Mouse (Mus musculus) limb, embryonic 12.5 days (tissue): ENCODE data around the gene Rcsd1. TPM values are rescaled to one million over a fixed set of nuclear protein-coding genes. Genes with fewer than 3 reads are reported as not detected.

Experiments
- ATAC-seq: fragments of 200-750 bp; cut with Nextera tagmentation; 2 replicates; pipeline ENCODE4 v1.8.0; 2017; ENCODE audit warnings: low read depth, moderate TSS enrichment; ENCODE audit not compliant: insufficient number of reproducible peaks, insufficient read depth, low FRiP score, low TSS enrichment
- H3K27ac ChIP-seq: fragments of 300-500 bp; sonication (generic); 2 replicates; pipeline ENCODE4 v1.5.1; 2016; ENCODE audit warnings: mild to moderate bottlenecking, moderate library complexity
- H3K27me3 ChIP-seq: fragments of 300-500 bp; sonication (generic); 2 replicates; pipeline ENCODE4 v1.6.1; 2016; ENCODE audit warnings: mild to moderate bottlenecking, moderate library complexity
- H3K36me3 ChIP-seq: fragments of 300-500 bp; sonication (generic); 2 replicates; pipeline ENCODE4 v1.6.1; 2016; ENCODE audit warnings: mild to moderate bottlenecking, moderate library complexity
- H3K4me1 ChIP-seq: fragments of 300-500 bp; sonication (generic); replicated peaks from 2 replicates; pipeline ENCODE4 v1.6.1; 2016
- H3K4me2 ChIP-seq: fragments of 300-500 bp; sonication (generic); 2 replicates; pipeline ENCODE4 v1.6.1; 2016; ENCODE audit warnings: mild to moderate bottlenecking, moderate library complexity
- H3K4me3 ChIP-seq: fragments of 300-500 bp; sonication (generic); replicated peaks from 2 replicates; pipeline ENCODE4 v1.5.1; 2016; ENCODE audit warnings: mild to moderate bottlenecking
- H3K9ac ChIP-seq: fragments of 300-500 bp; sonication (generic); replicated peaks from 2 replicates; pipeline ENCODE4 v1.6.1; 2016; ENCODE audit warnings: mild to moderate bottlenecking, moderate library complexity
- H3K9me3 ChIP-seq: fragments of 300-500 bp; sonication (generic); 2 replicates; pipeline ENCODE4 v1.6.1; 2016; ENCODE audit warnings: mild to moderate bottlenecking, moderate library complexity
- WGBS: fragments of 180-500 bp; shearing (Covaris S2); methylation state at CpG from one replicate; pipeline ENCODE4 v1.1.7; 2016; 5-methylcytosine and 5-hydroxymethylcytosine counted together
- polyA plus RNA-seq: library from polyadenylated mRNA; unstranded; fragments of >200 nt; fragmentation: Nextera tagmentation; extraction: Ambion mirVana; gene quantifications from 2 replicates; pipeline ENCODE4 v1.2.1, GENCODE M21; 2016

The Rcsd1 gene
- polyA plus RNA-seq, 1 experiment from 2014 or later, result 10.8 TPM

DNA sequence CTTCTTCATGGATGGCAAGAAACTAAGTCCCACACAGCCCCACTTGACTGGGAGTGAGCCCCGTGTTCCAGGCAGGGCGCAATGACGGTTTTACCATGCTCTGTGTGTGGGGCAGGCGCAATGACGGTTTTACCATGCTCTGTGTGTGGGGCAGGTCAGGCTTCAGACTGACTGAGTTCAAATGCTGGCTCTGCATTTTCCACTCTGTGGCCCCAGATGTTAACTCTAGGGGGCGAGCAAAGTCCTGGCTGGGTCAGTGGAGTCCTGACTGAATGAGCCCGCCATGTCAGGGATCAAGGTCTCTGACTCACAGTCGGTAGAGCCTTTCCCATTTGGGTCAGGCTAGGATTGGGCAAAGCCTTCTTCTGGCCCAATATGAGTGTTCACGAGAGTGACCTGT, 37.2 kb downstream of the Rcsd1 start:
- Histone ChIP-seq H3K9me3 (no peaks in the 10 kb centered on the region), H3K4me3 (no peak overlapping the region), H3K4me1 (0 out of 2 replicates have a peak, but pooled peaks cover 4% of the 10 kb centered on the region), H3K27me3 (no peaks in the 10 kb centered on the region), H3K36me3 (no peaks in the 10 kb centered on the region), H3K27ac (no peak overlapping the region), H3K9ac (no peak overlapping the region), H3K4me2 (no peak overlapping the region)
- ATAC-seq, result no peak
- 73% methylated on average over 9 of the region's 9 CpGs for WGBS

GRCm38 (mm10) chr1:165670056-165670455, 39.5 kb downstream of the Rcsd1 start:
- WGBS, result 77% methylated on average over 6 of the region's 6 CpGs

DNA sequence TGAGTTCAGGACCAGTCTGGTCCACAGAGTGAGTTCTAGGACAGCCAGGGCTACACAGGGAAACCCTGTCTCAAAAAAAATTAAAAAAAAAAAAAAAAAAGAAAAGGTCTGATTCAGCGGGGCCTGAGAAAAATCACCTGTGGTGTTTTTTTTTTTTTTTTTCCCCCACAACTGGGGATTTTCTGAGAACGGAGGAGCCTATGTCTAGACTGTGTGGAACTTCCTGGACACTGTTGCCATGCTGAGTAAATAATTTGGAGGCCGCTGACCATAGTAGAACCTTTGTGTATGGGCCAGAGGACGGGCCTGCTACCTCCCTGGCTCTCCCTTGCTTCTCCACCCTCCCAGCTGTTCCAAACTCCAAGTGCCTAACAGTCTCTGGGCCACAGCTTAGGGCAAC, 40.7 kb downstream of the Rcsd1 start:
- Histone ChIP-seq H3K9me3 (no peaks in the 10 kb centered on the region), H3K27me3 (no peaks in the 10 kb centered on the region), H3K4me2 (no peak overlapping the region), H3K9ac (no peak overlapping the region), H3K27ac (no peak overlapping the region), H3K4me3 (no peak overlapping the region), H3K4me1 (0 out of 2 replicates have a peak, but pooled peaks cover 5% of the 10 kb centered on the region), H3K36me3 (no peaks in the 10 kb centered on the region)
- ATAC-seq, result no peak
- 66% methylated on average over 4 of the region's 4 CpGs for WGBS

More at GRCm38 (mm10) chr1:165670056-165670455, 39.5 kb downstream of the Rcsd1 start:
- Histone ChIP-seq H3K36me3 (no peaks in the 10 kb centered on the region), H3K27me3 (no peaks in the 10 kb centered on the region), H3K27ac (no peak overlapping the region), H3K4me3 (no peak overlapping the region), H3K9ac (no peak overlapping the region), H3K4me2 (no peak overlapping the region), H3K4me1 (0 out of 2 replicates have a peak, but pooled peaks cover 4% of the 10 kb centered on the region), H3K9me3 (no peaks in the 10 kb centered on the region)
- no peak for ATAC-seq

DNA sequence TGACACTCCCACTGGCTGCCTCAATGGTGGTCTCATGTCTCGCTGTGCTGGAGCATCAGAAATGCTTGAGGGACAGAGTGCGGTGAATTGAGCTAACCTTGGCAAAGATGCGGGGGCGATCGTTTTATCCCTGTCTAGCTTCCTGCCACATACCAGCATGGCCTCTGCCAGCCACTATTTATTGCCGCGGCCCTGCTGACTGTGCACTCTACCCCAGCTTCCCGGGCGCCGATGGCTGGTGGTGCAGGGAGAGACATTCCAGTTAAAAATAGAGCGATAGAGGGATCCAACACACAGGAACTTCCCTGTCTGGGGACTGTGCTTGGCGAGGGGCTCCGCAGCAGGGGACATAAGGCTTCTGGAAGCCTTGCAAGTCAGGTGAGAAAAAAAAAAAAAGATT, 42.2 kb downstream of the Rcsd1 start:
- Histone ChIP-seq H3K9me3 (no peaks in the 10 kb centered on the region), H3K4me1 (peaks cover 19% of the 10 kb centered on the region), H3K36me3 (no peaks in the 10 kb centered on the region), H3K9ac (no peak overlapping the region), H3K27me3 (no peaks in the 10 kb centered on the region), H3K4me3 (no peak overlapping the region), H3K4me2 (no peak overlapping the region), H3K27ac (no peak overlapping the region)
- ATAC-seq, result no peak
- WGBS, result 38% methylated on average over 13 of the region's 13 CpGs

DNA sequence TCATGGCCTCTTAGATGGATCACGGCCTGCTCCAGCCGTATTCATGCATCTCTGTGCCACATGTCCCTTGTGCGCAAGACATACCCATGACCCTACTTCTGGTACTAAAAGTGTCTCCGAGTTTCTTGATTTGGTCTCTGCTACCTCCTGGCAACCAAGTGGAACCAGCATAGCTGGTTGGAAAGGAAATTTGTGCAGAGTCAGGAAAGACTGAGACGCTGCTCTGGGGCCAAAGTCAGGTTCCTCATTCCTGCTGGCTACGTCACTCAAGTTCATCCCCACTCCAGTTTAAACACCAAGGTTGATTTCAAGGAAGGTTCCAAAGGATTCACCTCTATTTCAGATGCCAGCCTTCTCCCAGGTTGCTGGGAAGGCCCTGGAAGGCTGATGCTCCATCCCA, 42.6 kb downstream of the Rcsd1 start:
- Histone ChIP-seq H3K27ac (no peak overlapping the region), H3K9me3 (no peaks in the 10 kb centered on the region), H3K4me3 (no peak overlapping the region), H3K4me1 (peaks cover 19% of the 10 kb centered on the region), H3K36me3 (no peaks in the 10 kb centered on the region), H3K4me2 (no peak overlapping the region), H3K27me3 (no peaks in the 10 kb centered on the region), H3K9ac (no peak overlapping the region)
- ATAC-seq, result no peak
- WGBS, result 90% methylated on average over 6 of the region's 6 CpGs

GRCm38 (mm10) chr1:165665758-165666157, 43.8 kb downstream of the Rcsd1 start:
- peaks cover 19% of the 10 kb centered on the region for H3K4me1 ChIP-seq
- H3K27ac ChIP-seq, result no peak overlapping the region
- H3K9me3 ChIP-seq, result no peaks in the 10 kb centered on the region
- H3K4me2 ChIP-seq, result no peak overlapping the region
- H3K9ac ChIP-seq, result no peak overlapping the region
- no peaks in the 10 kb centered on the region for H3K36me3 ChIP-seq
- ATAC-seq, result no peak
- H3K4me3 ChIP-seq, result no peak overlapping the region
- H3K27me3 ChIP-seq, result no peaks in the 10 kb centered on the region
- WGBS, result 75% methylated on average over 5 of the region's 5 CpGs

DNA sequence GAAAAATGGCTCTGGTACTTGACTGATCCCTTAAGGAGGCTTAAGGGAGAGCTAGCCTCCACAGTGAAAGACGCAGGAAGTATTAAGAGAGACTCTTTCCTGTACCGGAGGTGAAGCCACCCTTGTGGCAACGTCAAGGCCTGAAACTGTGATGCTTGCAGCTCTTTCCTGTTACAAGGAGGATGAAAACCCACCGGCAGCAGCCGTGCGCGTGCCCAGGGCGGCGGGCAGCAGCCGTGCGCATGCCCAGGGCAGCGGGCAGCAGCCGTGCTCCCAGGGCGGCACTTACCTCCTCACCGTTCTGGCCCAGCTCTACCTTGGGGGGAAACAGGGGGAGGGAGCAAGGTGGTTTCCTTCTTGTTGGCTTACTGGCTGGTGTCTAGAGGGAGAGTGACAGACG, 46.3 kb downstream of the Rcsd1 start:
- Histone ChIP-seq H3K9me3 (no peaks in the 10 kb centered on the region), H3K4me2 (no peak overlapping the region), H3K27me3 (no peaks in the 10 kb centered on the region), H3K27ac (peak overlapping the region; percentile 45; the same call in 1 of the 2 replicates), H3K4me3 (no peak overlapping the region), H3K4me1 (peaks cover 19% of the 10 kb centered on the region), H3K36me3 (no peaks in the 10 kb centered on the region), H3K9ac (peak overlapping the region; percentile 31; the same call in 1 of the 2 replicates)
- no peak for ATAC-seq
- WGBS, result 82% methylated on average over 16 of the region's 16 CpGs

DNA sequence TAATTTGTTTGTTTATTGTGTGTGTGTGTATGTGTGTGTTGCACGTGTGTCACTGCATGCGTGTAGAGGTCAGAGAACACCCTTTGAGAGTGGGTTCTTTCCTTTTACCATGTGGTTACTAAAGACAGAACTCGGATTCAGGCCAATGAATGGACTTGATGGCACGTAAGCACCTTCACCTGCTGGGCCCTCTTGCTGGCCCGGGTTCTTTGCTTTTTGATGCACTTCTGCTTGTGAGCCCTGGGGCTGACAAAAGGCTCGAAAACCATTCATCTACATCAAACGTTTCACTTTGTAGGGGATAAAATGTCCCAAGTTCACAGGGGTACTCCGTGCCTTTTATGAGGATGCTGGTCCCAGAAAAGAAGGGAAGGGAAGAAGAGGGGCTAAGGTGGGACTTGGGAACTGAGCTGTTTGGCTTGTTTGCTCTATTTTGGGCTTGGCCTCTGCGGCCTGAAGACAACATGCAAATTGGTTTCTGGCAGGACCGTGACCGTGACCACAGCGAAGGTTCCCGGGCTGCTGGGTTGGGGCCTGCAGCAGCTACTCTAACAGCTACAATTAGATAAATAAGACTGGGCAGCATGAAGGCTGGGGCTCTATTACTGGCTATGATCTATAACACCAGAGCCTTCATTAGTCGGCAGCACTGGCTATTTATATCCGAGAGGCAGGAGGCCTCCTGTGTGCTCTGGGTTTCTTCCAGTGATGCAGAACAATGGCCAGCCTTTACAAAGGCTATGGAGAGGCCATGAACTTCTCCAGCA, 46.9 kb downstream of the Rcsd1 start:
- whole genome bisulfite sequencing, result 59% methylated on average over 15 of the region's 15 CpGs
- Histone ChIP-seq H3K4me1 (peaks cover 15% of the 10 kb centered on the region), H3K4me3 (no peak overlapping the region), H3K27ac (0 out of 2 replicates have a peak overlapping the region, but pooled peaks have one; percentile 45), H3K4me2 (no peak overlapping the region), H3K9ac (peak overlapping the region; percentile 31; the same call in 1 of the 2 replicates), H3K9me3 (no peaks in the 10 kb centered on the region), H3K27me3 (no peaks in the 10 kb centered on the region), H3K36me3 (0 out of 2 replicates have a peak, but pooled peaks cover 3% of the 10 kb centered on the region)
- ATAC-seq, result no peak

DNA sequence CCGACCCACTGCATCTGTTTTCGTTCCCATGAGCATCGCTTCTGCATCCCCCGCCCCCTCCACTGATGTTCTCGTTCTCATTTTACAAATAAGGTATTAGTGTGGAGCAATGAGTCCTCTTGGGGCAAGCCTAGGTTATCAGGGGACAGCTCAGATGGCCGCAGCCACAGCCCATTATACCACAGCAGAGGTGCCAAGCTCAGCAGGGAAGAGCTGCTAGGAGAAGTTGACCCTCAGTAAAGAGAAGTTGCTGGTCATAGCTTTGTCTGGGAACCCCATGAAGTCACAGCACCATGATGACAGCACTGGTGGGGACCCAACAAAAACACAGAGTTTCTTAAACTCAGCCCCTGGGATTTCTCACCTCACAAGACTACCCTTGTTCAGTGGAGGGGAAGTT, 47.8 kb downstream of the Rcsd1 start:
- no peak overlapping the region for H3K27ac ChIP-seq
- no peak overlapping the region for H3K4me3 ChIP-seq

GRCm38 (mm10) chr1:165661191-165661590, 48.4 kb downstream of the Rcsd1 start:
- H3K9me3 ChIP-seq, result no peaks in the 10 kb centered on the region
- peaks cover 15% of the 10 kb centered on the region for H3K4me1 ChIP-seq
- WGBS, result 55% methylated on average over 3 of the region's 3 CpGs
- H3K27me3 ChIP-seq, result no peaks in the 10 kb centered on the region
- H3K4me2 ChIP-seq, result no peak overlapping the region
- no peak for ATAC-seq
- H3K4me3 ChIP-seq, result no peak overlapping the region
- 0 out of 2 replicates have a peak, but pooled peaks cover 7% of the 10 kb centered on the region for H3K36me3 ChIP-seq
- no peak overlapping the region for H3K27ac ChIP-seq
- H3K9ac ChIP-seq, result no peak overlapping the region

More for the DNA sequence above, 47.8 kb downstream of the Rcsd1 start:
- Histone ChIP-seq H3K4me2 (no peak overlapping the region), H3K4me1 (peaks cover 15% of the 10 kb centered on the region), H3K9ac (no peak overlapping the region), H3K27me3 (no peaks in the 10 kb centered on the region), H3K9me3 (no peaks in the 10 kb centered on the region), H3K36me3 (0 out of 2 replicates have a peak, but pooled peaks cover 7% of the 10 kb centered on the region)
- no peak for ATAC-seq
- WGBS, result 70% methylated on average over 6 of the region's 6 CpGs

DNA sequence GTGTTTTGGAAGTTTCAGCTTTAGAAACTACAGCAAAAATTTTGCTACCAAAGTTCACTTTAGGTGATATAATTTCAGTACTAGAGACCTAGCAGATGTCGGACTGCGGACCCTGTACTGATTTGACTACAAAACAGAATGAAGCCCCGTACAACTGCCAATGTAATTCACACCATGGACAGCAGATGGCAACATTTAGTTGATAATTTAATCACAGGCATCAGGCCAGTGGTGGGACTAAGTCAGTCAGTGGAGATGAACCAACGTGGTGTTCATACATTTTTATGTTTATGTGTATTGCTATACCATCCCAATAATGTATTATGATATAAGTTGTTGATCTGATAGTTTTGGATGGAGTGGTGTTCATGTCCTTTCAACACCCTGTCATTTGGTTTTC, 48.8 kb downstream of the Rcsd1 start:
- H3K36me3 ChIP-seq, result 0 out of 2 replicates have a peak, but pooled peaks cover 7% of the 10 kb centered on the region
- no peak overlapping the region for H3K9ac ChIP-seq
- no peak overlapping the region for H3K4me2 ChIP-seq
- ATAC-seq, result 0 out of 2 replicates have a peak, but pooled peaks have one; percentile 13
- H3K4me3 ChIP-seq, result no peak overlapping the region
- H3K4me1 ChIP-seq, result peaks cover 15% of the 10 kb centered on the region
- no peaks in the 10 kb centered on the region for H3K9me3 ChIP-seq
- H3K27me3 ChIP-seq, result no peaks in the 10 kb centered on the region
- H3K27ac ChIP-seq, result no peak overlapping the region
- WGBS, result 19% methylated on average over 4 of the region's 4 CpGs
